8 mouse cellular contexts compared by ENCODE assay signal in the genomic region with DNA sequence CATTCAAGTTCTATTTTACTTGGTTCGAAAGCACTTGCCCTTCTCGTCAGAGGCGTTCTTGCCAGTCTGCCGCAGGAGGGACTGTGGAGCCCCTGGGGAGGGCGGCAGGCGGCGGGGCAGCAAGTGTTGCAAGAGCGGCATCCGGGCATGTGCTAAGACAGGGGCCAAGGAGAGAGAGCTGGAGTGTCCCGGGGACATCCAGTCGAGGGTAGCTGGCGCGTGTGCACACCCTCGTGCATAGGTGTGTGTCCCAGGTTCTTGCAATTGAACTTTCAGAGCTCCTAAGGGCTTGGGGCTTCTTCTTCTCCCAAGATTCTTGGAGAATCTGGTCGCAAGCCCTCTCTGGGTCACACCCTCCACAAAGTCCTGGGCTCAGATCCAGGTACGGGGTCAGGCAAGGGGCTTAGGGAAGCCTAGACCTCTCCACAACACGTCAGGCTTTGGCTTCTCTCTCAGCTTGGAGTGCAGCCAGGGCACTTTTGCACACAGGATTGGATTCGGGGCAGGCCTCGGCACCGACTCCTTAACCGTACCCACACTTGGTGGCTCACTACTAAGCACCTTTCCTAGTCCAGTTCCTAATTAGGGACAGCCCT. TPM values are rescaled to one million over a fixed set of nuclear protein-coding genes. Genes with fewer than 3 reads are reported as not detected.
DNase-seq lines count a peak whose midpoint lies in the region; ATAC-seq lines count a peak whose summit lies in the region.

No protein-coding gene starts in this region.

- peak overlapping the region; percentile 90 for H3K4me2 ChIP-seq in kidney, embryonic 15.5 days

- intact Hi-C loops in gastrocnemius, postnatal 14 days (cut with DNase I; ENCODE audit: low total_unique reads): loop anchor here (10.0 kb wide), 1 partner anchor 61 kb away; no protein-coding TSS in a partner anchor

- H3K4me3 ChIP-seq in kidney, embryonic 15.5 days (replicated peaks): peak overlapping the region; percentile 65

- no peaks in the 10 kb centered on the region for H3K9me3 ChIP-seq in kidney, embryonic 15.5 days (replicated peaks)

- peaks cover 60% of the 10 kb centered on the region for H3K4me1 ChIP-seq in kidney, embryonic 15.5 days

- no peak for ATAC-seq in kidney, embryonic 15.5 days (replicated peaks; ENCODE audit: low FRiP score)
- ATAC-seq in inflammation-experienced regulatory T-cells, adult 6 months: no peak

- peak overlapping the region; percentile 95 for H3K27ac ChIP-seq in kidney, embryonic 15.5 days

- peak overlapping the region; percentile 48; the same call in 1 of the 2 replicates for H3K9ac ChIP-seq in kidney, embryonic 15.5 days

- DNase-seq in retina, embryonic 14.5 days (ENCODE audit: low spot score): peak; percentile 27
- DNase-seq in retina, postnatal 1 day: no peak
- peak; percentile 31 for DNase-seq in brain, adult 2 months (ENCODE audit: low read depth, low spot score)
- peak; percentile 41 for DNase-seq in gastrocnemius, postnatal 14 days
- DNase-seq in lung, postnatal 10 days: peak; percentile 66
- DNase-seq in spleen, postnatal 10 days (ENCODE audit: low spot score in 2 of 2): peak; percentile 23 to 62

- WGBS in kidney, embryonic 15.5 days: 17% methylated on average over 21 of the region's 21 CpGs

- peaks cover 48% of the 10 kb centered on the region for H3K27me3 ChIP-seq in kidney, embryonic 15.5 days

- H3K36me3 ChIP-seq in kidney, embryonic 15.5 days: peaks cover 25% of the 10 kb centered on the region

RNA-seq across cellular contexts. Expression of a gene that starts 0.5 kb away (rescaled TPM):
- total RNA-seq in gastrocnemius, postnatal 14 days (2021): 10 to 100 TPM; 42.6 to 44.8 TPM
- 184 and 197 TPM in 2 replicates for polyA plus RNA-seq in kidney, embryonic 15.5 days (2015; fragmentation: Nextera tagmentation; extraction: Ambion mirVana)
- 10 to 100 TPM; 37.0 to 64.3 (median 56.2) TPM for polyA plus RNA-seq in inflammation-experienced regulatory T-cells, adult 6 months (2017; shearing (Covaris generic))

RNA-seq across cellular contexts. Expression of a gene that starts 0.9 kb away (rescaled TPM):
- under 1 TPM; 0.68 to 0.80 TPM for total RNA-seq in gastrocnemius, postnatal 14 days (2021)
- 8.4 and 10.1 TPM in 2 replicates for polyA plus RNA-seq in kidney, embryonic 15.5 days (2015; fragmentation: Nextera tagmentation; extraction: Ambion mirVana)
- 1 to 10 TPM in 2 of 3 experiments, under 1 TPM in 1; 0.85 to 2.2 (median 1.3) TPM for polyA plus RNA-seq in inflammation-experienced regulatory T-cells, adult 6 months (2017; shearing (Covaris generic))

RNA-seq across cellular contexts. Expression of a gene that starts 6.0 kb away (rescaled TPM):
- total RNA-seq in gastrocnemius, postnatal 14 days (2021): under 1 TPM in 1 of 2 experiments, not detected in 1; 0.10 TPM
- 0.15 and 0.21 TPM in 2 replicates for polyA plus RNA-seq in kidney, embryonic 15.5 days (2015; fragmentation: Nextera tagmentation; extraction: Ambion mirVana)
- under 1 TPM in 1 of 3 experiments, not detected in 2; 0.07 TPM for polyA plus RNA-seq in inflammation-experienced regulatory T-cells, adult 6 months (2017; shearing (Covaris generic))

RNA-seq across cellular contexts. Expression of a gene that starts 17.9 kb away (rescaled TPM):
- total RNA-seq in gastrocnemius, postnatal 14 days (2021): 100 to 1,000 TPM; 164 to 173 TPM
- polyA plus RNA-seq in kidney, embryonic 15.5 days (2015; fragmentation: Nextera tagmentation; extraction: Ambion mirVana): 373 and 392 TPM in 2 replicates
- 100 to 1,000 TPM; 246 to 394 (median 269) TPM for polyA plus RNA-seq in inflammation-experienced regulatory T-cells, adult 6 months (2017; shearing (Covaris generic))

RNA-seq across cellular contexts. Expression of a gene that starts 28.8 kb away (rescaled TPM):
- 10 to 100 TPM in 1 of 2 experiments, 1 to 10 TPM in 1; 9.7 to 13.3 TPM for total RNA-seq in gastrocnemius, postnatal 14 days (2021)
- 36.0 and 37.3 TPM in 2 replicates for polyA plus RNA-seq in kidney, embryonic 15.5 days (2015; fragmentation: Nextera tagmentation; extraction: Ambion mirVana)
- polyA plus RNA-seq in inflammation-experienced regulatory T-cells, adult 6 months (2017; shearing (Covaris generic)): 10 to 100 TPM; 74.8 to 85.3 (median 76.1) TPM
